Mouse (Mus musculus): Measurements from ENCODE around the gene Dnm3.

Dnm3 gene

GRCm38 (mm10) chr1:162162249-162162648, 315.6 kb downstream of the Dnm3 start:
- no peak for DNase-seq (ENCODE audit: low spot score in 2 of 2)

DNA sequence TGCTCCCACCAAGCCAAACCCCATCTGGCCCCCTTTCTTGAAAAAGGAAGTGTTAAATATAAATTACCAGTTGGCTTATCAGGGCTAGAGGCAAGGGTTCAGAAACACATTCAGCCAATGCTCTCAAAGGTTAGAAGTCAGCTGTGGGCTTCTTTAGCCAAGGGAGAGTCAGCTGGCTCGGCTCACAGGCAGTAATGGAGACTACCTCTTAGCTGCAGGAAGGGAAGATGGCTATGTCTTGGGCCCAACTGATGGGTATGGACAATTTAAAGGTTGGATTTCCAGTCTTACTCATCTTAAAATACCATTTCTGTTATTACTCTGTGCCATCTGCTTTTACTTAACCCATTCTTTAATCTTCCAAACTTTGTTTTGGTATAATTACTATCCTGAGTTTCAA, 317.1 kb downstream of the Dnm3 start:
- no peak for DNase-seq (ENCODE audit: low spot score in 2 of 2)

DNA sequence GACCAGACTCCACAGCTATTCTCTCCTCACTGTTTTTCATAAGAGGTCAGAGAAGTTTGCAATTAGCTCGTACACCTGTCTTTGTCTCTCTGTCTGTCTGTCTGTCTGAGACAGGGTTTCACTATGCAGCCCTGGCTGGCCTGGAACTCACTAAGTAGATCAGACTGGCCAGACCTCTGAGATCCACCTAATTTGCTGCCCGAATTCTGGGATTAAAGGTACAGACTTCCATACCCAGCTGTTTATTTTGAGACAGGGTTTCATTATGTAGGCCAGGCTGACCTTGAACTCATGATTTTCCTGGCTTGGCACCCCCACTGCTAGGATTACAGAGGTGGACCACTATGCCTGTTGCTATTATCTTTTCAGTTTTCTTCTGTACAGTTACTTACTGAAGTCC, 319.3 kb downstream of the Dnm3 start:
- DNase-seq (ENCODE audit: low spot score in 2 of 2) = no peak

DNA sequence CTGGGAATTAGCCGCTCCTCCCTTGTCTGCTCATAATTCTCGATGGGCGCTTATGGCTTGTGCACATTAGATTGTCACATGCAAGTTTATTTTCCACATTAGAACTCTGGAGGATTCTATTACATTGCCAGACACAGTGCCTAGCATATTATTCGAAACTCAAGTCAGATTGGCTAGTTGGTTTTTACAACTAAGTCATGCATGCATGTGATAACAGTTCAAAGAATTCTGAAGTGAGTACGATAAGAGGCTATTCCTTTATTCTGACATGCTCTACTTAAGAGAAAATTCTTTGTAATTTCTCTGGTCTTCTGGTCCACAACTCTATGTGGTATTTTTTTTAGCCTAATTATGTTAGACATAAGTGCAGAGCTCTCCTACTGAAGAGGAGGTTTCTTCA, 320.2 kb downstream of the Dnm3 start:
- no peak for DNase-seq (ENCODE audit: low spot score in 2 of 2)

DNA sequence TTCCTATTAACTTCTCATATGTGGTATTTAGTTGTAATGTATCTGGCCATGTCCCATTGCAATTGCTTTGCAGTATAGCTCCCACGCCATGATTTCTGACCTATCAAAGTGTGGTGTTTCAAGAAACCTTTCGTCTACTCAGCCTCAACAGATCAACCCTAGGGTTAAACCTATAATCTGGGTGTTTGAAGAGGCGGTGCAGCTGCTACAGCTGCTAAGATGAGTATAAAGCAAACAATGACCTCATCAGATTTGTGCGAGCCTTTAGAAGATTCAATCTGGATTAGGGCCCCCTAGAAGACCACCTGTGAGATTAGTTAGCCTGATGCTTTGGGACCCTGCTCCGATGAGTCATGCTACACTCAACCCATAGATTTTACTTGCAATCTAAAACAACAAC, 321.0 kb downstream of the Dnm3 start:
- DNase-seq (ENCODE audit: low spot score in 2 of 2) = no peak

DNA sequence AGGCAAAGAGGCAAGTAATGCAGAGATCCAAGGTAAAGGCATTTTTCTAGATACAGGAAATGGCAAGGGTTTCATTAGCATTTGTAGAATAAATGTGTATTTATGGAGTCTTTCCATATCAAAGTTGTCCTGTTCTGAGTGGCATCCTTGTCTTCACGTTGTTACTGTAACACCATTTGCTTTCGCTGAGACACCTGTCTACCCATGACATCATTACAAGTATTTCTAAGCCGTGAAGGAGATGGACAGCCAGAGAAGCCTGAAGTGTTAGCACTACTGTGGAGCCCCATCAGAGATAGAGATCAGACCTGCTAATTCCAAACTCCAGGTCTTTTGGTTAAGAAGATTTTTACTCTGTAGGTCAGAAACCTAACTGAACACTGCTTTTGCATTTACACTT, 322.3 kb downstream of the Dnm3 start:
- no peak for DNase-seq (ENCODE audit: low spot score in 2 of 2)

DNA sequence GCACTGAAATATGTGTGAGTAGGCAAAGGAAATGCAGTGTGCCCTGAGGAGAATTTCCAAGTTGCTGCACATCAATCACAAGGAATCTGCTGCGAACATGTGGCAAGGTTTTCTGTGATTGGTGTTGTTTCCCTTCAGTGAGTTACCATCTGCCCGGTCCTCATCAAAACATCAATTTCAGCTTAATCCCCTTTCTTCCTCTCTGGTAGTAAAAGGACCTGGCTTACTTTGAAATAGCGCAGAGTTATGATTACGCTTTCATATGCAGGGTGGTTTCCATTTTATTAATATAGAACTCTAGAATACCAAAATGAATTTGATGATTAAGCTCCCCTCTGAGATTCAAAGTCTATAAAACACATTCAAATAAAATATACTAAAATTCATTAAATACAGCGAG, 324.7 kb downstream of the Dnm3 start:
- DNase-seq (ENCODE audit: low spot score in 2 of 2) = no peak

GRCm38 (mm10) chr1:162149730-162150129, 328.1 kb downstream of the Dnm3 start:
- DNase-seq (ENCODE audit: low spot score in 2 of 2) = no peak

- DNase-seq (ENCODE audit: low spot score in 2 of 2) = no peak
Measured at GRCm38 (mm10) chr1:162147554-162147953, 330.3 kb downstream of the Dnm3 start.

- DNase-seq (ENCODE audit: low spot score in 2 of 2) = no peak
Measured at GRCm38 (mm10) chr1:162145748-162146147, 332.1 kb downstream of the Dnm3 start.

DNA sequence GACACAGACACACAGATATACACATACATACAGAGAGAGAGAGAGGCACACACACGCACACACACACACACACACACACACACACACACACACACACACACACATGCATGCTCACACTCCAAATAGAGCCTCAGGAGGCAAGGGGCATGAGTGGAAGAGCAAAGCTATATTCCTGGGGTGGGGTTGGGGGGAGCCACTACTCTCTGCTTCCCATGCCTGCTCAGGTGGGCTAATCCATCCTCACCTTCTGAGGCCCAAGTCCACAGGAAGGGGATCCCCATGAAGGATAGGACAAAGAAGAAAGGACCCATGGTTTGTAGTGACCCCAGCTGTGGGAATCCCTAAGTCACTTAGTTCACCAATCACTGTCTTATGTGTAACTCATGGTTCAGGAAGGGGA, 332.8 kb downstream of the Dnm3 start:
- DNase-seq (ENCODE audit: low spot score in 2 of 2) = no peak

DNA sequence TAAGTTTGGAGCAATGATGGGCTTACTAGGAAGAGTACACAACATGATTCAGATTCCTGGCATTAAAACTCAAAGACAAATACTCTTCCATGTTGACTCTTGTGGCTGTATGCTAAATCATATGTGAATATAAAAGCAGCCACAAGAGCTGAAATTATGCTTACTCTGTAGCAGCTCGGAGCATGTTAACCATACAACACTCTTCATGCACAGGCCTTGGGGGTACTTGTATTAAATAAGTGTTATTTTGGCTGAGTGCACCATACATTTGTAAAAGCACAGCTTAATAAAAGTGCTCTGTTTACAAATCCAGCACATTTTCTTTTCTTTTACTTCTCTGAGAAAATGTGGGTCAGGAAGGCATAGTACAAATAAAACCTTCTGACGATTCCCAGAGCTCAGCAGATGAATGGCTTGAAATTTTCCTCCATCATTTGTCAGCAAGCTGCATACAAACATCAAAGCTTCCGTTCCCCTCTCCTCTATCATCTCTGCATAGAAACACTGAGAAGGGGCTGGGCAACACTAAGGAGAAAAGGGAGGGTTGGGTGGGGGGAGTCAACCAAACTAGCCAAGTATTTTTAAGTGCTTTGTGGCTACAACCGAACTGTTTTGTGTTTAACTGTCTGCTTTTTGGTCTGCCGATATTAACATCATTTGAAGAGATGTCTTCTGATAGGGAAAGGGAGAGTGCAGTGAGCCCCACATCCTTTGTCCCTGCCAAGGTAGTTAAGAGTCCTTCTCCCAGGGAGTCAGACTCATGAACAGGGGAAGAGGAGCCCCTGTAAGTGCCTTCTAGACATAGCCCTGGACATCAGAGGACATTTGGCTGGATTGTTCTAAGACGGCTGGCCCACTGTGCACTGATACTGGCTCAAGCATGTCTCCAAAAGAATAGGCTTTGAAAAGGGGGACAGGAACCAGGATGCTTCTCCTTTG, 333.6 kb downstream of the Dnm3 start:
- DNase-seq (ENCODE audit: low spot score in 2 of 2) = no peak

GRCm38 (mm10) chr1:162142285-162142684, 335.5 kb downstream of the Dnm3 start:
- DNase-seq (ENCODE audit: low spot score in 2 of 2) = no peak

DNA sequence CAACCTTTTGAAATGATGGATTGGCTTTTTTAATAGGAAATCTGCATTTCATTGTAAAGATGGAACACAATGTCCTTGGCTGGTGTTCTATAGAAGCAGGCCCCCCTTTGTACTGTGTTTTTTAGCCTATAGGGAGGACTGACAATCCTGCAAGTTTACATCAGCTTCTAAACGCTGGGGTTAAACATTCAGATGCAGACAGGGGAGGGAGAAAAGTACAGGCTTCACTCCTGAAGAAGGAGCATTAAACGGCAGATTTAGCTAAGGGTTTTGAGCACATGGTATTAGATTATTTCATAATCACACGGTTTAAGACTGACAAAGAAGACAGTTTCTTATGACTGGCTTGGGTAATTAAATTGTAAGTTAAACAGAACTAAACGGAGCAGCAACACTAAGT, 341.5 kb downstream of the Dnm3 start:
- no peak for DNase-seq (ENCODE audit: low spot score in 2 of 2)

DNA sequence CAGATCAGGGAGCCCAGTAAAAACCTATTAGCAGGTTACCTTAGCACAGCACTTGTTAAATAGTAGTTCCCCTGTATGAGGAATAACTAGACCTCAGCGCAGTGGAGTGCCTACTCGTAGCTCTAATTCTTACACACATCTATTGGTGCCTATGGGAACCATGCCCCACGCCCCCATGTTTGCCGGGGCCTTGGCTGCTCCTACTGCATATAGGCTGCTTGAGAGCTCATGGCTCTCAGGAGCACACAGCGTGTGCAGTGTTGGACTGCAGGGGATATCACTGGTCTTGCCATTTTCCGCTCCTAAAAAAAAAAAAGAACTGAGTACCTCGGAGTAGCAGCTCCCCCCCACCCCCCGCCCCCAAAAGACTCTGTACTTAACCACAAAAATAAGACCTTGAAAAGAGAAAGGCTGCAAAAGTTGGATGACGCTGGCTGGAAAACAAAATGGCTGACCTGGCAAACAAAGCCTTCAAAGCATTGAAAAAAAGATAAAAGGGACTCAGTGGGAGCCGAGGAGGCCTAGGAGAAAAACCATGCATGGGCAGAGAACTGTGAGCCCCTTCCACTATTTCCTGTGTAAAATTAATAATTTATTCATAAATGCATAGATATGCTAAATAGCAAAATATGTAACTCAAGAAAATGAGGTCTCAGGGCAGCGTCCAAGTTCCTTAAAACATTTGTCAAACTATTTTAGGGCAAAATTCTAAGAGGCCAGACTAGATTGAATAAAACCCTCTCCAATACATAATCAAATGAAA, 342.2 kb downstream of the Dnm3 start:
- DNase-seq (ENCODE audit: low spot score in 2 of 2) = no peak

DNA sequence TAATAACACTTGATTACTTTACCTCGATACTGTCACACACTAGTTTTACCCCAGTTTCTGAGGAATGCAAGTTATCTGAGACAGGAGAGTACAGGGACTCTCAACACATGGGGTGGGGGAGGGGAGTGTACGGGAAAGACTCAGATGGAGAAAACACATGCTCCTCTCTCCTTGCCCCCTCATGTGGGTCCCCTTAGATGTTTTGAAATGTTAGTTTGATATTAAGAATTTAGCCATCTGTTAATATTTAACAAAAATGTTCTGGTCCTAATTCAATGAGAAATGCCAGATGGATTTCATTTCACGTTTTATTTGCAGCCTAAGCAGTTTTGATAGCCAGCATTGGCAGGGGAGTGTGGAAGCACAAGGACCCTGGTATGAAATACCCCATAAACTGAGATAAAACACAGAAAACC, 343.2 kb downstream of the Dnm3 start:
- DNase-seq (ENCODE audit: low spot score in 2 of 2) = no peak

- no peak for DNase-seq (ENCODE audit: low spot score in 2 of 2)
Measured at GRCm38 (mm10) chr1:162132908-162133641, 344.8 kb downstream of the Dnm3 start.

DNA sequence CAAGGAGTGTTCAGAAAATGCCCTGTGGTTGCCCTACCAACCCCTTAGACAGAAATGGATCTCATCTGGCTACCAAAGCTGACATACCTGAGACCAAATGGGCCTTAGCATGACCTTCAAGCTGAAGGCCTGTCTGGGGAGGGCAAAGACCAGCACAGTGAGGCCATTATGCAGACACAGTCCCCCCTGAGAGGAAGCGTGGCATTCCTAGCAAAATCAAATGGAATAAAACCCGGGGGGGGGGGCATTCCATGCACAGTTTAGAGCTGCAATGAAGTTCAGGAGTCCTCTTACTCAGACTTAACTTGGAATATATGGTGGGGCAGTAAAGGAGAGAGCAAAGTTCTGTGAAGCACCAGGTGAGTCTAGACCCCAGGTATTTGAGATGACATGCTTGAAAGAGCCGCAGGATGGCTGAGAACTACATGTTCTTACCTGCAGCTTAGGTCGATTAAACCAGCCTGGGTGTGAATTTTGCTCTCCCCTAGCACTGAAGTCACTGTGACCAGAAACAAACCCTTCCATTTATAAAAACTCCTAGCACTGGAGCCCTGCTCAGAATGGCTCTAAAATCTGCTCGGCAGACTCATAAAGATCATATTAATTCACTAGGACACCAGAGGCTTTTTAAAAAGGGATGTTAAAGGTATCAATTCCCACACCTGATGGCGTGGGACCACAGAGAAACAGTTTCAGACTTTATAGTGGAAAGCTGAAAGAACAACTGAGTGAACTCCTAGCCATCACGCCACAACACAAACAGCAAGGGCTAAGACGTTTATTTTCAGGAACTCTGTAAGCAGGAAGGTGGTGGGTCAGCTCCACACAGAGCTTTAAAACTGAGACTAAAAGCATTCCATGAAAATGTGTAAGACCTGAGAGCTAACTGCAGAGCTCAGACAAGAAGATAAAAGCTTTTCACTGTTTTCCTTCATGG, 350.7 kb downstream of the Dnm3 start:
- DNase-seq (ENCODE audit: low spot score in 2 of 2) = no peak

DNA sequence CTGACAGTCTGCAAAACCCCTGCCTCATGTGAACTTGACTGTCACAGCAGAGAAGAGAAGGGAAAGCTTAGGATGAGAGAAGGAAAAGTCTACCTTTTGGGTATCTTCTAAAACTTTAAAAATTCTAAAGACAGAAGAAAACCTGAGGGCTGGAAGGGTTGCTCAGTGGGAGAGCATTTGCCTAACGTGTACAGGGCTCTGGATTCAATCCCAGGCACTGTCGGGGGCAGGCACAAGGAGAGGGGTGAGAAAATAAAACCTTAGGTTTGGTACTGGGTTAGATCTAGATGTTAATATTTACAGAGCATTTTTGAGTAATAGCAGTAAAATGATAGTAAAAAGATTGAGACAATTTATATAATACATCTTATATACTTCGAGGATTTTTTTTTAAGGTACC, 353.4 kb downstream of the Dnm3 start:
- no peak for DNase-seq (ENCODE audit: low spot score in 2 of 2)

DNA sequence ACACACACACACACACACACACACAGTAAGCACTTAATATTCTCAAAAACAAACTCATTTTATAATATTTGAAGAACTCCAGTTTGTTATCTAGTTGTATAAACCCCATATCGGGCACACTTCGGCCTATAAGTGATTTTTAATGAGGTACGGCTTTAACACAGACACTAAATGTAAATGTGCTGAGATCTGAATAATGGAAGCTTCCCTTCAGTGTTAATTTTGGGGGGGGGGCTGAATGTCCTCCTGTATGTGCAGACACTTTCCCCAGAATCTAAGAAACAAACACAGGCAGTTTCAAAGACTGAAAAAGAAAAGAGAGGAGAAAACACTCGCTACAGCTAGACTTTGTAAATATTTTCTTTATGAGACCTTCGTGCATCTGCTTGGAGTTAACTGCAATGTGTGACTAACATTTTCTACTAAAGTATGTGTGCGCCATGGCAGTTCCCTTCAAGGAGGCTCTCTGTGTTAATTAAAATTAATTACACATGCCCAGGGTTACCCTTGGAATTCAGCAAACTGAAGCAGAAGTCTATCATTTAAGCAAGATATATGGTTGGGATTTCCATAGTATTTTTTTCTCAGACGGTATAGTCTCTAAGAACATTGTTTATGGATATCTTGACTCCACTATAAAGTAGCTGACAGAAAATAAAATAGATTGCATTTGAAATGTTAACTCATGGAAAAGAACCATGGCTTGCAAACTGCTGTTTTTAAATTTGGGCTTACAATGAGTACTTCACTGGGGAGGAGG, 356.2 kb downstream of the Dnm3 start:
- DNase-seq (ENCODE audit: low spot score in 2 of 2) = no peak

DNA sequence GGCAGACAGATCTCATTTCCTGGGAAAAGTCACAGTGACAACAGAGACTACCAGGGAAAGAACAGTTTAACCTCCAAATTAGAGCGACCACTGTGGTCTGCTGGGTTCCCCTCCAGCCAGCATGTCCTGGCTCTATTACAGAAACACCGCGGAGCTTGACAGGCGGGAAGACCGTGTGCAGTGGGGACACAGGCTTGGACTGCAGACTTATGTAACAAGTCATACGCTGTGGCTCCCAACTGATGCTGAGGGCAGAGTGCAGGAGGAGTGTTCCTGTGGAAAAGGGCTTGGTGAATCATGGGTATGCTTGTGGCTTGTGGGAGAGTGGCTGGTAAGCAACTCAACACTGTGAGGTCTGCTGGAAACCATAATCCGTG, 368.4 kb downstream of the Dnm3 start:
- DNase-seq (ENCODE audit: low spot score in 2 of 2) = no peak
